ENCODE assay signal across 12 mouse cellular contexts in the genomic region with DNA sequence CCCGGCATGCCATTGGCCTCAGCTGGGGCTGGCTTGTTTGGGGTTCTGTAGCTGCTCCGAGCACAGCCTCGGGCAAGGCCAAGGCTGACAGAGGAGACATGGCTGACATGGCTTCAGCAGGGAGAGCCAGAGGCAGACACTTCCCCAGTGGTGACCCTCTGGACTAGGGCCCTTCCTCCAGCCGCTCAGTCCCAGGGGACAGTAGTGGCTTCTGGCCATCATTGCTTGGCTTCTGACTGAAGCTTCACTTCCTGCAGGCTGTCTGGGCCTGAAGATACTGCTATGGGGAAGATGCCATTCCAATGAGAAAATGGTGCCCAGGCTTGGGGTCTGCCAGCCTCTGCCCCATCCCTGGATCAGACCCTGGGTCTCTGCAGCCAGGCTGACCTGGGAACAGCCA.
DNase-seq lines count a peak whose midpoint lies in the region; ATAC-seq and TF ChIP-seq lines count a peak whose summit lies in the region.
"Had no signal": no experiment of that assay in that cellular context is flagged by ENCODE, and none has a peak within 500 bp of the region (broad histone marks: within the 10 kb centered on the region; RNA-seq: fewer than 3 reads in every experiment).

No protein-coding gene starts in this region.

- no peak overlapping the region for H3K27ac ChIP-seq in kidney, adult 2 months (ENCODE audit: insufficient read depth, low read depth, low read length)
- H3K27ac ChIP-seq in kidney, embryonic 16.5 days (ENCODE audit: low read length) = no peak overlapping the region
- H3K27ac ChIP-seq: forebrain, embryonic 10.5 days; neural tube, embryonic 12.5 days; stomach, embryonic 15.5 days had no signal

- no peak overlapping the region for H3K4me2 ChIP-seq in kidney, embryonic 16.5 days (replicated peaks; ENCODE audit: low read depth, low read length)
- H3K4me2 ChIP-seq: neural tube, embryonic 12.5 days; stomach, embryonic 15.5 days had no signal

- H3K4me1 ChIP-seq in kidney, adult 2 months (ENCODE audit: control insufficient read depth, insufficient read depth, low read length) = no peaks in the 10 kb centered on the region
- peaks cover 20% of the 10 kb centered on the region for H3K4me1 ChIP-seq in kidney, embryonic 16.5 days (ENCODE audit: insufficient read depth, low read length)

- DNase-seq in kidney, adult 2 months = peak; percentile 87
- DNase-seq in adrenal gland, postnatal 36 days = peak; percentile 61 to 74
- peak; percentile 82 for DNase-seq in heart, adult 9 months (ENCODE audit: low spot score in 2 of 2)
- DNase-seq in kidney, postnatal 25 days = peak; percentile 82 to 86
- no peak for DNase-seq in Muller cell, postnatal 12 days (ENCODE audit: inconsistent ontology term)
- no peak for DNase-seq in layer of hippocampus, adult 18-20 months (ENCODE audit: low spot score in 2 of 2)
- no peak for DNase-seq in cerebellum, adult 9-11 months
- DNase-seq: retina, postnatal 1 day had no signal

- no peaks in the 10 kb centered on the region for H3K36me3 ChIP-seq in kidney, adult 2 months (ENCODE audit: control insufficient read depth, insufficient read depth, low read length)
- peaks cover 63% of the 10 kb centered on the region for H3K36me3 ChIP-seq in kidney, embryonic 16.5 days (ENCODE audit: insufficient read depth, low read length)

- WGBS in kidney, adult 2 months = 75% methylated on average over 4 of the region's 4 CpGs
- 85% methylated on average over 4 of the region's 4 CpGs for WGBS in kidney, embryonic 16.5 days

- no peaks in the 10 kb centered on the region for H3K27me3 ChIP-seq in kidney, adult 2 months (replicated peaks; ENCODE audit: control insufficient read depth, insufficient read depth, low read length)
- H3K27me3 ChIP-seq in kidney, embryonic 16.5 days (ENCODE audit: insufficient read depth, low read length) = no peaks in the 10 kb centered on the region
- H3K27me3 ChIP-seq: neural tube, embryonic 12.5 days; stomach, embryonic 15.5 days had no signal

- no peak for TF ChIP-seq POLR2A in kidney, adult 2 months (IDR thresholded peaks at IDR 0.05; ENCODE audit: low read depth, low read length)

- no peak overlapping the region for H3K4me3 ChIP-seq in kidney, adult 2 months (ENCODE audit: insufficient read depth, low read depth, low read length)
- no peak overlapping the region for H3K4me3 ChIP-seq in kidney, embryonic 16.5 days (ENCODE audit: low read length)
- H3K4me3 ChIP-seq: forebrain, embryonic 10.5 days; neural tube, embryonic 12.5 days; stomach, embryonic 15.5 days had no signal

- H3K9ac ChIP-seq in kidney, embryonic 16.5 days (replicated peaks; ENCODE audit: low read length) = no peak overlapping the region
- H3K9ac ChIP-seq: neural tube, embryonic 12.5 days; stomach, embryonic 15.5 days had no signal

- no peak for ATAC-seq in kidney, embryonic 16.5 days (ENCODE audit: low FRiP score, low TSS enrichment)

- H3K9me3 ChIP-seq in kidney, embryonic 16.5 days (ENCODE audit: low read length) = no peaks in the 10 kb centered on the region
- H3K9me3 ChIP-seq: neural tube, embryonic 12.5 days; stomach, embryonic 15.5 days had no signal

- no peak for TF ChIP-seq CTCF in kidney, adult 2 months (conservative IDR thresholded peaks at IDR 0.05; ENCODE audit: insufficient read depth, insufficient read length, low read depth, low read length)

Comparison
In these comparisons a context has a peak if more than half of its experiments do, and no peak if none do; other contexts are left out.
1. DNase-seq: peak in kidney, adult 2 months (single experiment), adrenal gland, postnatal 36 days (2 of 2), heart, adult 9 months (2 of 2) and kidney, postnatal 25 days (2 of 2); none in Muller cell, postnatal 12 days (single experiment), layer of hippocampus, adult 18-20 months (0 of 2) and cerebellum, adult 9-11 months (single experiment).